Mouse (Mus musculus) kidney, postnatal 4 days (tissue): ENCODE data around the gene Cep250.
"Not testable (repeated sequence)": the region's sequence is repeated elsewhere in the genome, so short reads cannot be mapped to it uniquely, and the experiment has no call there.

Experiments used
- DNase-seq, 2 experiments: peaks; one replicate each; pipeline ENCODE4 v3.0.0; 2021; ENCODE audit warnings: mixed read lengths in 2 of 2

Gene Cep250

GRCm38 (mm10) chr2:155956134-155957059 is at the start of gene Cep250:
TSS of gene Cep250 (plus strand) at chr2:155956458.
- peak; percentile 91 to 96 for DNase-seq

GRCm38 (mm10) chr2:155914684-155915083 is 41.6 kb upstream of the Cep250 start:
- no peak for DNase-seq

- no peak for DNase-seq
Measured at GRCm38 (mm10) chr2:155923143-155923542, 33.1 kb upstream of the Cep250 start.

- DNase-seq: not testable (repeated sequence)
Measured at GRCm38 (mm10) chr2:155925213-155925612, 31.0 kb upstream of the Cep250 start.

- peak; percentile 51 to 68 for DNase-seq
Measured at GRCm38 (mm10) chr2:155928711-155929345, 27.4 kb upstream of the Cep250 start.

GRCm38 (mm10) chr2:155929531-155930442 is 26.5 kb upstream of the Cep250 start, which contains the start of gene Uqcc1:
TSS of gene Uqcc1 (minus strand) at chr2:155930310.
- DNase-seq: peak; percentile 93 to 95

- no peak for DNase-seq
Measured at GRCm38 (mm10) chr2:155939897-155940529, 16.2 kb upstream of the Cep250 start.

GRCm38 (mm10) chr2:155940681-155941080 is 15.6 kb upstream of the Cep250 start, which contains the start of gene Gm15557:
TSS of gene Gm15557 (plus strand) at chr2:155940728.
- no peak for DNase-seq

- peak; percentile 41 to 44 for DNase-seq
Measured at GRCm38 (mm10) chr2:155941697-155942442, 14.4 kb upstream of the Cep250 start.

- peak; percentile 59 to 71 for DNase-seq
Measured at GRCm38 (mm10) chr2:155943463-155943862, 12.8 kb upstream of the Cep250 start.

GRCm38 (mm10) chr2:155944685-155945084 is 11.6 kb upstream of the Cep250 start:
- no peak for DNase-seq

- peak; percentile 27 to 44 for DNase-seq
Measured at GRCm38 (mm10) chr2:155945124-155945523, 11.1 kb upstream of the Cep250 start, which contains the start of gene Gdf5. TSS of gene Gdf5 (minus strand) at chr2:155945367.

GRCm38 (mm10) chr2:155945580-155945979 is 10.7 kb upstream of the Cep250 start:
- DNase-seq: no peak

GRCm38 (mm10) chr2:155946069-155946468 is 10.2 kb upstream of the Cep250 start:
- DNase-seq: peak; percentile 88 to 89

GRCm38 (mm10) chr2:155946499-155946898 is 9.8 kb upstream of the Cep250 start:
- DNase-seq: no peak

GRCm38 (mm10) chr2:155947390-155948002 is 8.8 kb upstream of the Cep250 start:
- DNase-seq: peak in 1 of 2 experiments; percentile 39

- no peak for DNase-seq
Measured at GRCm38 (mm10) chr2:155949362-155949761, 6.9 kb upstream of the Cep250 start.

GRCm38 (mm10) chr2:155952006-155952405 is 4.3 kb upstream of the Cep250 start:
- DNase-seq: peak; percentile 84 to 85

- DNase-seq: peak in 1 of 2 experiments; percentile 21
Measured at GRCm38 (mm10) chr2:155959981-155960380, 3.7 kb downstream of the Cep250 start.

- no peak for DNase-seq
Measured at GRCm38 (mm10) chr2:155961862-155962261, 5.6 kb downstream of the Cep250 start.

- DNase-seq: no peak
Measured at GRCm38 (mm10) chr2:155962991-155963390, 6.7 kb downstream of the Cep250 start.
